Mouse (Mus musculus): ENCODE results near the gene Col13a1. TPM values are rescaled to one million over a fixed set of nuclear protein-coding genes. Genes with fewer than 3 reads are reported as not detected.
A peak's percentile ranks its signal among the peaks of the same experiment; 100 is the strongest.

The Col13a1 gene
- polyA plus RNA-seq, 1 experiment from 2014 or later = 1.5 TPM

GRCm38 (mm10) chr10:61905308-61905707 lies 73.6 kb downstream of the Col13a1 start:
- DNase-seq = no peak

GRCm38 (mm10) chr10:61898116-61898515 lies 80.8 kb downstream of the Col13a1 start:
- no peaks in the 10 kb centered on the region for H3K4me1 ChIP-seq (ENCODE audit: insufficient read depth)
- no peak overlapping the region for H3K9ac ChIP-seq (replicated peaks)
- no peak overlapping the region for H3K4me2 ChIP-seq (ENCODE audit: low read depth, low read length)
- no peak overlapping the region for H3K4me3 ChIP-seq (ENCODE audit: low read depth, low read length)
- H3K27ac ChIP-seq (ENCODE audit: low read depth) = no peak overlapping the region
- H3K36me3 ChIP-seq (replicated peaks; ENCODE audit: insufficient read depth, low read length) = no peaks in the 10 kb centered on the region
- no peaks in the 10 kb centered on the region for H3K9me3 ChIP-seq (ENCODE audit: low read length)
- WGBS (ENCODE audit: insufficient replicate concordance) = 68% methylated on average over 6 of the region's 6 CpGs
- DNase-seq (no peak), ATAC-seq (no peak)
- TF ChIP-seq EP300 (IDR thresholded peaks at IDR 0.05; ENCODE audit: low read depth) = no peak
- no peak for TF ChIP-seq CTCF (IDR thresholded peaks at IDR 0.05; ENCODE audit: low read depth)
- no peaks in the 10 kb centered on the region for H3K27me3 ChIP-seq (ENCODE audit: insufficient read depth, low read length)

More at GRCm38 (mm10) chr10:61905308-61905707, 73.6 kb downstream of the Col13a1 start:
- Histone ChIP-seq H3K9me3 (ENCODE audit: low read length) (no peaks in the 10 kb centered on the region), H3K4me3 (ENCODE audit: low read depth, low read length) (no peak overlapping the region), H3K36me3 (replicated peaks; ENCODE audit: insufficient read depth, low read length) (no peaks in the 10 kb centered on the region), H3K27me3 (ENCODE audit: insufficient read depth, low read length) (no peaks in the 10 kb centered on the region), H3K4me1 (ENCODE audit: insufficient read depth) (peaks cover 3% of the 10 kb centered on the region; the same call in 1 of the 2 replicates), H3K4me2 (ENCODE audit: low read depth, low read length) (no peak overlapping the region), H3K27ac (ENCODE audit: low read depth) (no peak overlapping the region), H3K9ac (replicated peaks) (no peak overlapping the region)
- no peak for TF ChIP-seq EP300 (IDR thresholded peaks at IDR 0.05; ENCODE audit: low read depth)
- no peak for TF ChIP-seq CTCF (IDR thresholded peaks at IDR 0.05; ENCODE audit: low read depth)
- 65% methylated on average over 8 of the region's 8 CpGs for WGBS (ENCODE audit: insufficient replicate concordance)
- no peak for ATAC-seq

DNA sequence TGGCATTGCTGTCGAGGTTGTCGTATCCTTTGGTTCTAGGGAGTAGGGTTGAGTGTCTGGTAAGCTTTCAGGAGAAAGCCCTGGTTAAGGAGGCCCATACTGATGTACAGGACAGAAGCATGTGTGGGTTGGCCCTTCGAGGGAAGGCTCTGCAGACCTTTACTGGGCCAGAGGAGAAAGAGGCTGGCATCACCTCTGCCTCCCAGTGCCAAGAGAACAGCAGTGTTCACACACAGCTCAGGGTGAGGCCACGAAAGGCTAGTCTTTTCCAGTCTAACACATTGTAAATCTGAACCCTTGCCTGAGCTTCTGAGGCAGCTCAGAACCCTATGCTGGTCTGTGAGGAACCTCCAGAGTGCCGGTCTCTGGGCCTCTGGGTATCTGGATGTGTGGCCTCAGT lies 84.3 kb downstream of the Col13a1 start:
- no peak for TF ChIP-seq EP300 (IDR thresholded peaks at IDR 0.05; ENCODE audit: low read depth)
- no peak for TF ChIP-seq CTCF (IDR thresholded peaks at IDR 0.05; ENCODE audit: low read depth)
- WGBS (ENCODE audit: insufficient replicate concordance) = 76% methylated on average over 5 of the region's 5 CpGs
- Histone ChIP-seq H3K4me1 (ENCODE audit: insufficient read depth) (no peaks in the 10 kb centered on the region), H3K9ac (replicated peaks) (no peak overlapping the region), H3K36me3 (replicated peaks; ENCODE audit: insufficient read depth, low read length) (no peaks in the 10 kb centered on the region), H3K27me3 (ENCODE audit: insufficient read depth, low read length) (no peaks in the 10 kb centered on the region), H3K9me3 (ENCODE audit: low read length) (no peaks in the 10 kb centered on the region), H3K27ac (ENCODE audit: low read depth) (no peak overlapping the region), H3K4me3 (ENCODE audit: low read depth, low read length) (no peak overlapping the region), H3K4me2 (ENCODE audit: low read depth, low read length) (no peak overlapping the region)
- no peak for ATAC-seq
- no peak for DNase-seq

GRCm38 (mm10) chr10:61891138-61891537 lies 87.8 kb downstream of the Col13a1 start:
- DNase-seq (no peak), ATAC-seq (no peak)
- TF ChIP-seq CTCF (IDR thresholded peaks at IDR 0.05; ENCODE audit: low read depth) = no peak
- no peak for TF ChIP-seq EP300 (IDR thresholded peaks at IDR 0.05; ENCODE audit: low read depth)
- Histone ChIP-seq H3K4me2 (ENCODE audit: low read depth, low read length) (no peak overlapping the region), H3K36me3 (replicated peaks; ENCODE audit: insufficient read depth, low read length) (no peaks in the 10 kb centered on the region), H3K27ac (ENCODE audit: low read depth) (no peak overlapping the region), H3K9me3 (ENCODE audit: low read length) (no peaks in the 10 kb centered on the region), H3K4me3 (ENCODE audit: low read depth, low read length) (no peak overlapping the region), H3K4me1 (ENCODE audit: insufficient read depth) (no peaks in the 10 kb centered on the region), H3K9ac (replicated peaks) (no peak overlapping the region), H3K27me3 (ENCODE audit: insufficient read depth, low read length) (no peaks in the 10 kb centered on the region)
- 73% methylated on average over 9 of the region's 9 CpGs for WGBS (ENCODE audit: insufficient replicate concordance)

- DNase-seq (no peak), ATAC-seq (no peak)
- Histone ChIP-seq H3K9ac (replicated peaks) (no peak overlapping the region), H3K27ac (ENCODE audit: low read depth) (no peak overlapping the region), H3K9me3 (ENCODE audit: low read length) (no peaks in the 10 kb centered on the region), H3K27me3 (ENCODE audit: insufficient read depth, low read length) (no peaks in the 10 kb centered on the region), H3K4me2 (ENCODE audit: low read depth, low read length) (no peak overlapping the region), H3K4me3 (ENCODE audit: low read depth, low read length) (no peak overlapping the region), H3K4me1 (ENCODE audit: insufficient read depth) (no peaks in the 10 kb centered on the region), H3K36me3 (replicated peaks; ENCODE audit: insufficient read depth, low read length) (no peaks in the 10 kb centered on the region)
- TF ChIP-seq EP300 (IDR thresholded peaks at IDR 0.05; ENCODE audit: low read depth) (no peak), CTCF (IDR thresholded peaks at IDR 0.05; ENCODE audit: low read depth) (no peak)
- WGBS (ENCODE audit: insufficient replicate concordance) = 82% methylated on average over 10 of the region's 10 CpGs
Measured at GRCm38 (mm10) chr10:61890294-61890693, 88.6 kb downstream of the Col13a1 start.

DNA sequence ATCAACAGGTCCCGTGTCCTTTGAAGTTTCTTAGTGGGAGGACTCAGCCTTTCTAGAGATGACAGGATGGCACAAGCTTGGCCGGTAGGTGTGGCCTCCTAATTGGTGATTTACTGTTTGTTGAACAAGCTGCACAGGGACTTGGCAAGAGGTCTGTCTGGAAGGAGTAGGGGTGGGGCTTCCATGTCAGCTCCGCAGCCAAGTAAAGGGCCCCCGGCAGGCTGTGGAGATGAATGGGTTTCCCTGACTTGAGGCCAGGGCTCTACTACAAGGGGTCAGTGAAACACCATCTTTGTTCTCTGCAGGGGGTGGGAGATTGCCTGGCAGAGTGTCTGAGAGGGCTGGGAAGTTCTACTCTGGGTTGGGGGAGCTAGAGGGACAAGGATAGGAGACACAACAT lies 99.5 kb downstream of the Col13a1 start:
- no peak overlapping the region for H3K4me2 ChIP-seq (ENCODE audit: low read depth, low read length)
- 0 out of 2 replicates have a peak, but pooled peaks cover 3% of the 10 kb centered on the region for H3K27me3 ChIP-seq (ENCODE audit: insufficient read depth, low read length)
- H3K36me3 ChIP-seq (replicated peaks; ENCODE audit: insufficient read depth, low read length) = no peaks in the 10 kb centered on the region
- no peak overlapping the region for H3K9ac ChIP-seq (replicated peaks)
- 47% methylated on average over 4 of the region's 4 CpGs for WGBS (ENCODE audit: insufficient replicate concordance)
- H3K4me1 ChIP-seq (ENCODE audit: insufficient read depth) = no peaks in the 10 kb centered on the region
- TF ChIP-seq CTCF (IDR thresholded peaks at IDR 0.05; ENCODE audit: low read depth) = no peak
- no peak for TF ChIP-seq EP300 (IDR thresholded peaks at IDR 0.05; ENCODE audit: low read depth)
- no peak overlapping the region for H3K4me3 ChIP-seq (ENCODE audit: low read depth, low read length)
- no peak overlapping the region for H3K27ac ChIP-seq (ENCODE audit: low read depth)
- DNase-seq (peak; percentile 20), ATAC-seq (no peak; the same call in 1 of the 2 replicates)
- no peaks in the 10 kb centered on the region for H3K9me3 ChIP-seq (ENCODE audit: low read length)

DNA sequence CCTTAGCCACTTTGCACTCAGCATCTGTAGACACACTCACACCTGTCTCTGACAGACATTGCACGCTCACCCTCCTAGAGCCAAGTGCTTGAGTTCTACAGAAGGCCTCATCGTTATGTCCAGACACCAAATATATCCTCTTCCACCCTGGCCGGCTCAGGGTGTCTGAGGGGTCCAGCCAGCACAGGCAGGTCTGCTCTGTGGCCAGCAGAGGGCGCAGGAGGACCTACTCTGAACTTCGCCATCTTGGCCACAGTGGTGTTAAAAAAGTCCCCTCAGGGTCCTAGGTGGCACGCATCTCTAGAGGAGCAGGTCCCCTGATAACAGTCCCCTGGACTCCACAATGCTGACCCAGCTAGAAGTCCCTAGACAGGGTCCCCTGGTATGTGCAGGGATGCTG lies 101.1 kb downstream of the Col13a1 start:
- TF ChIP-seq CTCF (IDR thresholded peaks at IDR 0.05; ENCODE audit: low read depth) = peak; percentile 88
- TF ChIP-seq EP300 (IDR thresholded peaks at IDR 0.05; ENCODE audit: low read depth) = no peak
- H3K4me1 ChIP-seq (ENCODE audit: insufficient read depth) = no peaks in the 10 kb centered on the region
- H3K4me2 ChIP-seq (ENCODE audit: low read depth, low read length) = no peak overlapping the region
- no peak overlapping the region for H3K4me3 ChIP-seq (ENCODE audit: low read depth, low read length)
- no peak overlapping the region for H3K27ac ChIP-seq (ENCODE audit: low read depth)
- no peak overlapping the region for H3K9ac ChIP-seq (replicated peaks)
- DNase-seq (peak; percentile 78), ATAC-seq (no peak)
- no peaks in the 10 kb centered on the region for H3K9me3 ChIP-seq (ENCODE audit: low read length)
- WGBS (ENCODE audit: insufficient replicate concordance) = 4% methylated on average over 6 of the region's 6 CpGs
- H3K27me3 ChIP-seq (ENCODE audit: insufficient read depth, low read length) = 0 out of 2 replicates have a peak, but pooled peaks cover 3% of the 10 kb centered on the region
- no peaks in the 10 kb centered on the region for H3K36me3 ChIP-seq (replicated peaks; ENCODE audit: insufficient read depth, low read length)
